Mouse (Mus musculus) liver, embryonic 13.5 days (tissue): Measurements from ENCODE around the gene Josd1. TPM values are rescaled to one million over a fixed set of nuclear protein-coding genes. Genes with fewer than 3 reads are reported as not detected.

Experiments used
- ATAC-seq: fragments of 200-750 bp; cut with Nextera tagmentation; 2 replicates; pipeline ENCODE4 v1.8.0; 2017; ENCODE audit warnings: low read depth, mild to moderate bottlenecking, moderate number of reproducible peaks, moderate library complexity
- DNase-seq: peaks from one replicate; pipeline ENCODE4 v3.0.0; 2022
- H3K27ac ChIP-seq: fragments of 300-500 bp; sonication (generic); 2 replicates; pipeline ENCODE4 v1.5.1; 2015; ENCODE audit warnings: moderate library complexity, mild to moderate bottlenecking, inconsistent platforms
- H3K27me3 ChIP-seq: fragments of 300-500 bp; sonication (generic); 2 replicates; pipeline ENCODE4 v1.6.1; 2015; ENCODE audit warnings: mild to moderate bottlenecking, inconsistent platforms
- H3K36me3 ChIP-seq: fragments of 300-500 bp; sonication (generic); 2 replicates; pipeline ENCODE4 v1.6.1; 2015; ENCODE audit warnings: mild to moderate bottlenecking, inconsistent platforms
- H3K4me1 ChIP-seq: fragments of 300-500 bp; sonication (generic); replicated peaks from 2 replicates; pipeline ENCODE4 v1.6.1; 2015; ENCODE audit warnings: inconsistent platforms
- H3K4me2 ChIP-seq: fragments of 300-500 bp; sonication (generic); 2 replicates; pipeline ENCODE4 v1.6.1; 2015; ENCODE audit warnings: inconsistent platforms, mild to moderate bottlenecking, moderate library complexity
- H3K4me3 ChIP-seq: fragments of 300-500 bp; sonication (generic); replicated peaks from 2 replicates; pipeline ENCODE4 v1.5.1; 2015; ENCODE audit warnings: mild to moderate bottlenecking, inconsistent platforms
- H3K9ac ChIP-seq: fragments of 300-500 bp; sonication (generic); 2 replicates; pipeline ENCODE4 v1.6.1; 2015; ENCODE audit warnings: mild to moderate bottlenecking, inconsistent platforms
- H3K9me3 ChIP-seq: fragments of 300-500 bp; sonication (generic); replicated peaks from 2 replicates; pipeline ENCODE4 v1.6.1; 2016; ENCODE audit warnings: inconsistent platforms
- WGBS: fragments of 180-500 bp; shearing (Covaris S2); methylation state at CpG from one replicate; pipeline ENCODE4 v1.1.7; 2015; ENCODE audit not compliant: insufficient replicate concordance; 5-methylcytosine and 5-hydroxymethylcytosine counted together
- polyA plus RNA-seq: library from polyadenylated mRNA; unstranded; fragments of >200 nt; fragmentation: Nextera tagmentation; extraction: Ambion mirVana; gene quantifications from 2 replicates; pipeline ENCODE4 v1.2.1, GENCODE M21; 2015

The Josd1 gene
- polyA plus RNA-seq, 1 experiment from 2014 or later, result 20.0 TPM

DNA sequence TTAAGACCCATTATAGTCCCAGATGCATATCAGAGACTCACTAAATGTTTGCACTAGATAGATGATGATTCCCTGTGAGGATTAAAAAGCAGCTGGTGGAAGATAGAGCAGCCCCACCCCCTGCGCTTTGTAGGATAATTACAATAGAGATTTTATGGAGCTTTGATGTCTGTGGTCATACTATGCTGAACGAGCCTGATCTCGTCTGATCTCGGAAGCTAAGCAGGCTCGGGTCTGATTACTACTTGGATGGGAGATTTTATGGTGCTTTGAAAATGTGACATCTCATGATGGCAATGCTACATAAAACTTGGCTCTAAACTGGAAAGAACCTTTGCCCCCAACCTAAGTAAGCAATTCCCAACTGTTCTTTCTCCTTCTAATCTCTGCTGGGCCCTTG is 4.6 kb upstream of the Josd1 start:
- Histone ChIP-seq H3K36me3 (peaks cover 20% of the 10 kb centered on the region), H3K4me1 (peaks cover 79% of the 10 kb centered on the region), H3K4me3 (peak overlapping the region; percentile 95), H3K4me2 (peak overlapping the region; percentile 97), H3K9ac (peak overlapping the region; percentile 99), H3K27me3 (no peaks in the 10 kb centered on the region), H3K27ac (peak overlapping the region; percentile 95), H3K9me3 (no peaks in the 10 kb centered on the region)
- no peak for ATAC-seq
- no peak for DNase-seq
- WGBS, result 57% methylated on average over 5 of the region's 5 CpGs

GRCm38 (mm10) chr15:79691023-79691508 is 3.3 kb upstream of the Josd1 start:
- ATAC-seq (no peak), DNase-seq (peak; percentile 38)
- Histone ChIP-seq H3K27ac (peak overlapping the region; percentile 95), H3K36me3 (peaks cover 7% of the 10 kb centered on the region), H3K4me1 (peaks cover 74% of the 10 kb centered on the region), H3K4me2 (peak overlapping the region; percentile 97), H3K27me3 (no peaks in the 10 kb centered on the region), H3K4me3 (peak overlapping the region; percentile 95), H3K9ac (peak overlapping the region; percentile 99), H3K9me3 (no peaks in the 10 kb centered on the region)
- under 1% methylated on average over 53 of the region's 53 CpGs for whole genome bisulfite sequencing

DNA sequence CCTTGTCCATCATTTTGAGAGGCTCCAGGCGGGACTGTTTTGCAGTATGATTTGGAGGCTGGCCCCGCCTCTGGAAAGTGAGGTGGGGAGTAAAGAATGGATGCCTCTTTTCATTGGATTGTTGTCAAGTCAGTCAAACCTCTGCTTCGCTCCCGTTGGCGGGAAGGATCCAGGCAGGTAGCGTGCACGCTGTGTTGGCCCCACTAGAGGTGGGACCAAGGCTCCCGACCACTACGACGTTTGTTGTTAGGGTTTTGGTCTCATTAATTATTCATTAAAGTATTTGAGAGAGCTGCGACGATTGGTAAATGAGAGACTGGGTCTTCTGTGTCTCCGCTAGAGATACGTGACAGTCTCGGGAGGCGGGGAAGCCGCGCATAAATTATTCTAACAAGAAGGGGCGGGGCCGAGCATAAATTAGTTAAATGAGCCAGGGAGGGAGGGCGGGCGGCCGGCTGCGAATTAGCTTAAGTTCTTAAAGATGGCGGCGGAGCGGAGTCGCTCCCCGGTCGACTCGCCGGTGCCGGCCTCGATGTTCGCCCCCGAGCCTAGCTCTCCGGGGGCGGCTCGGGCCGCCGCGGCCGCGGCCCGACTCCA is 2.8 kb upstream of the Josd1 start, which contains the start of gene Gtpbp1:
Gene Gtpbp1 (plus strand): TSS at position 420 of the 597 bp plus-strand sequence.
- peak within 1 kb of the TSS; percentile 97 for H3K4me2 ChIP-seq
- peak; percentile 98 for DNase-seq
- H3K27me3 ChIP-seq, result no peaks in the 10 kb centered on the region
- peak; percentile 87 for ATAC-seq
- peaks cover 74% of the 10 kb centered on the region for H3K4me1 ChIP-seq
- peaks cover 3% of the 10 kb centered on the region; the same call in 1 of the 2 replicates for H3K36me3 ChIP-seq
- H3K27ac ChIP-seq, result peak within 1 kb of the TSS; percentile 95
- H3K9me3 ChIP-seq, result no peaks in the 10 kb centered on the region
- peak within 1 kb of the TSS; percentile 99 for H3K9ac ChIP-seq
- under 1% methylated on average over 45 of the region's 45 CpGs for WGBS
- peak within 1 kb of the TSS; percentile 95 for H3K4me3 ChIP-seq

DNA sequence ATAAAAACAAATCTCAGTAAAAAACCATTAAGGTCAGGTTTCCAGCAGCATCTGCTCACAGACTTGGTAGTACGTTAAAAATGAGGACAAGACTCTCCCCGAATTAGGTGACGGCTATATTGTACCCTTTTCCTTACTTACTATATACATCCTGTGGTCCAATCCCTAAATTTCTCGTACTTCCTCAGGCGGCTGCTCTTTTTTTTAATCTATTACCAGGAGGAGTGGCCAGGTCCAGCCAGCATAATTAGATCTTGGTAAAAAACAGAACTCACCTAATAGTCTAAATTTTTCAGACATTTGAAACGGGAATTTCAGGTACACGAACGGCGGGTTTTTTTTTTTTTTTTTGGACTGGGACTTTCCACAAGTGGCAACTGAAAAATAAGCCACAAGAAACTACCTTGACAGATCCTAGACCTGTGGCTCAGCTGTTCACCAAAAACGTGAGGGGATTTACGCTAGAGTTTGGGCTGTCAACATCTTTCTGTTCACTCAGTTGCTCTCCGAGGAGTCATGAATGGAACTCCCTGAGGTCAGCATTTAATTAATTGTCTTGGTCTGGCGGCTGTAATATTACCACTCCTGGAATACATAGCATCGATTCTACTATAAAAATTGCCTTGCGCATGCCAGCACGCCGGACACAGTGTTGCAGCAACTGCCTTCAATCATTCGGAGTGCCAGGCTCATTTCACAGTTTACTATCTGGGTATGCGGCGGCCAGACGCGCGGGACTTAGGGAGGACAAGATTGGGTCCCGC is 2.1 kb upstream of the Josd1 start:
- WGBS, result 14% methylated on average over 24 of the region's 24 CpGs
- Histone ChIP-seq H3K9ac (peak overlapping the region; percentile 75), H3K4me1 (peaks cover 74% of the 10 kb centered on the region), H3K4me2 (peak overlapping the region; percentile 82), H3K27ac (peak overlapping the region; percentile 95), H3K36me3 (no peaks in the 10 kb centered on the region; the same call in 1 of the 2 replicates), H3K9me3 (no peaks in the 10 kb centered on the region), H3K27me3 (no peaks in the 10 kb centered on the region), H3K4me3 (peak overlapping the region; percentile 57)
- ATAC-seq (no peak), DNase-seq (no peak)

DNA sequence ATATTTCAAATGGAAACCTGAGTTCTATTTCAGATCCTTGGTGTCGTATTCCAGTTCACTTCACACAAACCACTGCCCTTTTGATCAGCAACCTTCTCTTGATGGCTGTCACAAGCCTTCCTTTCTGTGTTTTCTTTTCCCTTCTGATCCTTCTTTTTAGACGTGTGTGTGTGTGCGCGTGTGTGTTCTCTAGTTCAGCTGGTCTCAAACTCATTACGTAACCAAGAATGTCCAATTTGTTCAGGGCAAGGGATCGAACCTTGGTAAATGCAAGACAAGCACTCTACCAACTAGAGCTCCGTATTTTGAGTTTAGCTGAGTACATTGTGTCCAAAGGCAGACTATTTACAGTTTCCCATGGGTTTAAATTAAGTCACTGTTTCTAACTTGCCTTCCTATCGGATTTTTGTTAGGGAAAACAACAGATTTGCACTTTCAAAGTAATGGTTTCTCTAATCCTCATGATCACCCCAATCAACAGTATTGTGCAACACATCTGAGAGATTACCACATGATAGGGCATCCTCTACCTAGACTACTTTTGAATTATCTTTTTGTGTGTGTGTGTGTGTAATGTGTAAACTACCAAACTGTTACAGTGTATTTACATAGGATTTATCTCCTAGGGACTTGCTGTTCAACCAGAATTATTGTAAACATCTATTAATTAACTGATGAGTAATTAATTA is 693 bp upstream of the Josd1 start:
- no peak for ATAC-seq
- Histone ChIP-seq H3K9me3 (no peaks in the 10 kb centered on the region), H3K4me3 (peak overlapping the region; percentile 91), H3K27me3 (no peaks in the 10 kb centered on the region), H3K4me1 (peaks cover 74% of the 10 kb centered on the region), H3K27ac (peak overlapping the region; percentile 97), H3K9ac (peak overlapping the region; percentile 99), H3K4me2 (peak overlapping the region; percentile 87), H3K36me3 (no peaks in the 10 kb centered on the region; the same call in 1 of the 2 replicates)
- no peak for DNase-seq
- 5% methylated on average over 8 of the region's 8 CpGs for WGBS

DNA sequence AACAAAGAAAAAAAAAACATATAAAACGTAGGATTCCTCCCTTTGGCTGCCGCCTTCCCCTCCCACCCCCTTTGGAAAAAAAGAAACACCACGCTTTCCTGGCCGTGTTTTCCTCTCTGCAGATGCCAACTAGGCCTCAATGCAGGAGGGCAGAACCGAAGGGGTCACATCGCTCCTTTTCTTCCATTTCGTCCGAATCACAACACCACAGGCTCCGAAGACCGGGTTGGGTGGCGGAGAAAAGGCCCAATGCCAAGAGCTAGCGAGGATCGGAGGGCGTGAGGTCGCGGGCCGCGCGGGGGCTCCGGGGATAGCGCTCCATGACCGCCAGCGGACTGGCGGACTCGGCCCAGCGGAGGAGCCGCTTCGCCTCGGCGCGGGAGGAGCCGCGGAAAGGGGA is 544 bp downstream of the Josd1 start:
- WGBS, result under 1% methylated on average over 27 of the region's 33 CpGs
- Histone ChIP-seq H3K4me3 (peak overlapping the region; percentile 91), H3K27ac (peak overlapping the region; percentile 97), H3K4me2 (peak overlapping the region; percentile 87), H3K27me3 (no peaks in the 10 kb centered on the region), H3K4me1 (peaks cover 74% of the 10 kb centered on the region), H3K36me3 (no peaks in the 10 kb centered on the region), H3K9me3 (no peaks in the 10 kb centered on the region), H3K9ac (peak overlapping the region; percentile 99)
- DNase-seq (no peak), ATAC-seq (no peak)

DNA sequence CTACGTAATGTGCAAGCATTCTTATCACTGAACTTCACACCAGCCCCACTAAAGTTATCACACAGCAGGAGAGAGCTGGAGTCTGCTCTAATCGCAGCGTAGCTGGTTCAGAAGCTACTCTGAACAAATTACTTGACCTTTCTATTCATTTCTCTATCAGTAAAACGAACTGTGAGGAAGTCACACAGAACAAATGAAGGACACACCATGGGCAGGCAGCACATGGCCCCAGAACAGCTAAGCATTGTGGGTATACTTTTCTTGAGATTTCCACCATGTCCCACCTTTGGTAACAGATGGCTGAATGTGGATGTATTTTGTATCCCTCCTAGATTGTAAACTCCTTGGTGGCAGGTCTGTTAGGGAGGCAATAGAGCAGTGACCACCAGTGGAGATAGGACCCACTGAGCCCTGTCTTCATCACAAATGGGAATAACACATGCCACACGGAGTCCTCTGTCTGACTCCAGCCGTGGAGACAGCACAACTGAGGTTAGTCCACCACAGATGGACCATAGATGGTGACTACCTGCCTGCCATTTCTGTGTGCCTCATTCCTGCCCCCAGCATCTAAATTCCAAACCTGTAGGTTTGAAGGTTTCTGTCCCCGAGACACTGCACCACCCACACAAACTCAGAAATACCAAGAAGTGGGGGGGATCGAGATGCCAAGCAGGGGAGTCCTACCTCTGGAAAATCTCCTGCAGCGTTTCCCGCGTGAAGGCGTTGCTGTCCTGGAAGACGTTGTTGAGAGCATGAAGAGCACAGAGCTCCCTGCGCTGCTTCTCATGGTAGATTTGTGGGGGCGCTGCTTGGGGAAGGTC is 1.5 kb downstream of the Josd1 start:
- DNase-seq (peak; percentile 57), ATAC-seq (peak; percentile 12)
- Histone ChIP-seq H3K27ac (peak overlapping the region; percentile 97), H3K4me3 (peak overlapping the region; percentile 91), H3K4me2 (peak overlapping the region; percentile 87), H3K9ac (peak overlapping the region; percentile 99), H3K9me3 (no peaks in the 10 kb centered on the region), H3K27me3 (no peaks in the 10 kb centered on the region), H3K4me1 (peaks cover 74% of the 10 kb centered on the region), H3K36me3 (0 out of 2 replicates have a peak, but pooled peaks cover 4% of the 10 kb centered on the region)
- WGBS, result 3% methylated on average over 15 of the region's 15 CpGs

DNA sequence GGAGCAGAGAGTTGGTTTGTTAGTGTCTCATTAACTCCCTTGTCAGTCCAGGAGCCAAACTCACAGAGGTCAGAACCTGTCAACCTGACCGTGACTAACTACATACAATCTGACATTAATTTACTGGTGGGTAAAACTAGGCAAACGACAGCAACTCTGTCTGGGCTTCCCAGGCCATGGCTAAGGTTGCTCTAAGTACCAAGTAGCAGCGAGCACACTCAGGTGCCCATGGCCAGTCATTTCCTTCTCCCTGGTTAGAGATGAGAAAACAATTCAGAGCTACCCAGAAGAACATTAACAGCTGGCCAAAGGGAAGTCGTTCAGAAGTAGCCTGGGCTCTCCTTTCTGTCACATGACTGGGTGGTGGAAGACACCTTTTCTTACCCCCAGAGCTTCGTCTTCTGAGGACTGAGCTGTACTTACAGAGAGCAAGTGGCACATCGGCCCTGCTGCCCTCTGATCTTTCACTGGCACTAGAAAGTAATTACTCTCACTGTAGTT is 2.5 kb downstream of the Josd1 start:
- DNase-seq (no peak), ATAC-seq (no peak)
- Histone ChIP-seq H3K9ac (peak overlapping the region; percentile 99), H3K4me1 (peaks cover 84% of the 10 kb centered on the region), H3K36me3 (peaks cover 12% of the 10 kb centered on the region), H3K4me3 (peak overlapping the region; percentile 91), H3K4me2 (peak overlapping the region; percentile 87), H3K9me3 (no peaks in the 10 kb centered on the region), H3K27ac (peak overlapping the region; percentile 97), H3K27me3 (no peaks in the 10 kb centered on the region)
- 24% methylated on average over 6 of the region's 6 CpGs for whole genome bisulfite sequencing

- H3K4me3 ChIP-seq, result peak overlapping the region; percentile 91
- no peaks in the 10 kb centered on the region for H3K9me3 ChIP-seq
- H3K4me1 ChIP-seq, result peaks cover 82% of the 10 kb centered on the region
- peak overlapping the region; percentile 99 for H3K9ac ChIP-seq
- WGBS, result 88% methylated on average over 6 of the region's 6 CpGs
- H3K27me3 ChIP-seq, result no peaks in the 10 kb centered on the region
- ATAC-seq, result no peak
- peaks cover 15% of the 10 kb centered on the region for H3K36me3 ChIP-seq
- DNase-seq, result no peak
- peak overlapping the region; percentile 97 for H3K27ac ChIP-seq
- peak overlapping the region; percentile 87 for H3K4me2 ChIP-seq
These were observed 3.1 kb downstream of the Josd1 start for GRCm38 (mm10) chr15:79684616-79685015.

DNA sequence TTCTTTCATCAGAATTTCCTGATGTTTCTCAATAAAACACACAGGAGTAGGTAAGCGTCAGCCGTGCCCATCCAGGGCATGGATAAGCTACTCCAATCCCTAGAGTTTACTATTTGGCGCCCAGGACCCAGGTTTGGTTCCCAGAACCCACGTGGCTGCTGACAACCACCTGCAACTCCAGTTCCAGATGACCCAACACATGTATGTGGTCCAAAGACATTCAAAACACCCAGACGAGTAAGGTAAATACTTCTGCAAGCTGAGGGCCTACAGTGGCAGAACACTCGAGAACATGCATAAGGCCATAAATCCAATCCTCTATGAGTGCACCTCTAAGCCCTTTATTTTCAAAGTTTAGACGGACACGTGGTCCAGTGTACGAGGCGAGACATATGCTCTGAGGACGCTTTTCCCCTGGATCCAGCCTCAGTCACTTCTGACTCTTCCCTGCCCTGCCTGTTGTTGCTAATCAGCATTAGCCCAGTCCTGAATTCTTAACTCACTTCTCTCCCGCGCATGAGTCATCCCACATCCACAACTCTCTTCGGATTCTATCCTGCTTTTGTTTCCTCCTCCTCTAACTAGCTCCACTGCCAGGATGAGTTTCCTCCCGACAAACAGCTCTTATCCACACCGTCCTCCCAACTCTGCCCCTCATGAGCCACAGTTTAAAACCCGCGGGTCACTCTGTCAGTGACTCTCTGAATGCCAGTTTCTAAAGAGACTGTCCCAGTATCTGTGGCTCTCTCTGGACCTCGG is 3.8 kb downstream of the Josd1 start:
- Histone ChIP-seq H3K4me3 (peak overlapping the region; percentile 91), H3K27ac (peak overlapping the region; percentile 97), H3K9ac (peak overlapping the region; percentile 99), H3K36me3 (peaks cover 21% of the 10 kb centered on the region), H3K4me2 (peak overlapping the region; percentile 87), H3K9me3 (no peaks in the 10 kb centered on the region), H3K4me1 (peaks cover 79% of the 10 kb centered on the region), H3K27me3 (no peaks in the 10 kb centered on the region)
- DNase-seq (no peak), ATAC-seq (no peak)
- WGBS, result 51% methylated on average over 19 of the region's 19 CpGs
